ENCODE assay signal across 11 mouse cellular contexts in genomic region chr2:90956053-90956452, GRCm38 (mm10). TPM values are rescaled to one million over a fixed set of nuclear protein-coding genes. Genes with fewer than 3 reads are reported as not detected.
A peak's percentile ranks its signal among the peaks of the same experiment; 100 is the strongest.
DNase-seq lines count a peak whose midpoint lies in the region; ATAC-seq and TF ChIP-seq lines count a peak whose summit lies in the region.
"Had no signal": no experiment of that assay in that cellular context is flagged by ENCODE, and none has a peak within 500 bp of the region (broad histone marks: within the 10 kb centered on the region; RNA-seq: fewer than 3 reads in every experiment).

No protein-coding gene starts in this region.

- peak overlapping the region; percentile 51; the same call in 1 of the 2 replicates for H3K27ac ChIP-seq in heart, embryonic 12.5 days (ENCODE audit: poor library complexity, severe bottlenecking)
- H3K27ac ChIP-seq in kidney, adult 2 months (ENCODE audit: insufficient read depth, low read depth, low read length): no peak overlapping the region

- H3K27me3 ChIP-seq in heart, embryonic 12.5 days (replicated peaks): no peaks in the 10 kb centered on the region
- no peaks in the 10 kb centered on the region for H3K27me3 ChIP-seq in kidney, adult 2 months (replicated peaks; ENCODE audit: control insufficient read depth, insufficient read depth, low read length)

- TF ChIP-seq POLR2A in kidney, adult 2 months (IDR thresholded peaks at IDR 0.05; ENCODE audit: low read depth, low read length): no peak

- no peak overlapping the region for H3K9ac ChIP-seq in heart, embryonic 12.5 days

- H3K36me3 ChIP-seq in heart, embryonic 12.5 days: peaks cover 12% of the 10 kb centered on the region; the same call in 1 of the 2 replicates
- H3K36me3 ChIP-seq in kidney, adult 2 months (ENCODE audit: control insufficient read depth, insufficient read depth, low read length): no peaks in the 10 kb centered on the region

- no peak for DNase-seq in heart, adult 9 months (ENCODE audit: low spot score in 2 of 2)
- DNase-seq in right cerebral cortex, postnatal 10 days (ENCODE audit: low spot score in 2 of 2): peak; percentile 54 to 72
- DNase-seq in right cerebral cortex, postnatal 4 days: no peak
- peak; percentile 61 to 71 for DNase-seq in left cerebral cortex, postnatal 14 days (ENCODE audit: low spot score in 2 of 2)
- no peak for DNase-seq in spleen, adult 12 weeks (ENCODE audit: low spot score)
- DNase-seq in urinary bladder, postnatal 4 days (ENCODE audit: low spot score in 2 of 2): no peak
- no peak for DNase-seq in kidney, adult 2 months
- DNase-seq: adrenal gland, postnatal 14 days; cerebellum, adult 11-12 months; kidney, adult 18-20 months had no signal

- no peak overlapping the region for H3K4me2 ChIP-seq in heart, embryonic 12.5 days

- intact Hi-C loops in left cerebral cortex, postnatal 14 days (cut with DNase I): no loop called here

- ATAC-seq in heart, embryonic 12.5 days (ENCODE audit: insufficient number of reproducible peaks, low FRiP score): no peak

- H3K9me3 ChIP-seq in heart, embryonic 12.5 days (replicated peaks): no peaks in the 10 kb centered on the region

- 50% methylated on average over 1 of the region's 1 CpGs for WGBS in heart, embryonic 12.5 days
- 46% methylated on average over 1 of the region's 1 CpGs for WGBS in kidney, adult 2 months

- H3K4me3 ChIP-seq in heart, embryonic 12.5 days: no peak overlapping the region
- H3K4me3 ChIP-seq in kidney, adult 2 months (ENCODE audit: insufficient read depth, low read depth, low read length): no peak overlapping the region

- TF ChIP-seq CTCF in kidney, adult 2 months (conservative IDR thresholded peaks at IDR 0.05; ENCODE audit: insufficient read depth, insufficient read length, low read depth, low read length): no peak

- peaks cover 21% of the 10 kb centered on the region; the same call in 1 of the 2 replicates for H3K4me1 ChIP-seq in heart, embryonic 12.5 days (replicated peaks)
- peaks cover 5% of the 10 kb centered on the region; the same call in 1 of the 2 replicates for H3K4me1 ChIP-seq in kidney, adult 2 months (ENCODE audit: control insufficient read depth, insufficient read depth, low read length)

RNA-seq across cellular contexts. Expression of gene Celf1, which starts 15.9 kb away (rescaled TPM):
- polyA plus RNA-seq in heart, embryonic 12.5 days (2016; fragmentation: Nextera tagmentation; extraction: Ambion mirVana): 136 and 141 TPM in 2 replicates
- total RNA-seq in left cerebral cortex, postnatal 14 days (2021): 100 to 1,000 TPM; 134 to 147 TPM
- 40.5 and 40.6 TPM in 2 replicates for polyA plus RNA-seq in kidney, adult 2 months (2012; rRNA removed)

RNA-seq across cellular contexts. Expression of gene Ndufs3, which starts 51.4 kb away (rescaled TPM):
- 332 and 336 TPM in 2 replicates for polyA plus RNA-seq in heart, embryonic 12.5 days (2016; fragmentation: Nextera tagmentation; extraction: Ambion mirVana)
- 100 to 1,000 TPM; 224 to 244 TPM for total RNA-seq in left cerebral cortex, postnatal 14 days (2021)
- 344 and 416 TPM in 2 replicates for polyA plus RNA-seq in kidney, adult 2 months (2012; rRNA removed)

RNA-seq across cellular contexts. Expression of gene Kbtbd4, which starts 51.5 kb away (rescaled TPM):
- 27.0 and 27.3 TPM in 2 replicates for polyA plus RNA-seq in heart, embryonic 12.5 days (2016; fragmentation: Nextera tagmentation; extraction: Ambion mirVana)
- total RNA-seq in left cerebral cortex, postnatal 14 days (2021): 10 to 100 TPM; 33.1 to 35.0 TPM
- 18.8 and 19.0 TPM in 2 replicates for polyA plus RNA-seq in kidney, adult 2 months (2012; rRNA removed)

Comparison
In these comparisons a context has a peak if more than half of its experiments do, and no peak if none do; other contexts are left out.
1. DNase-seq: peak in right cerebral cortex, postnatal 10 days (2 of 2) and left cerebral cortex, postnatal 14 days (2 of 2); none in heart, adult 9 months (0 of 2), right cerebral cortex, postnatal 4 days (single experiment), spleen, adult 12 weeks (single experiment), urinary bladder, postnatal 4 days (0 of 2) and kidney, adult 2 months (single experiment).